Mouse (Mus musculus): ENCODE results near the gene Defb18. TPM values are rescaled to one million over a fixed set of nuclear protein-coding genes. Genes with fewer than 3 reads are reported as not detected.

Defb18 gene
- polyA plus RNA-seq, 1 experiment: not detected

DNA sequence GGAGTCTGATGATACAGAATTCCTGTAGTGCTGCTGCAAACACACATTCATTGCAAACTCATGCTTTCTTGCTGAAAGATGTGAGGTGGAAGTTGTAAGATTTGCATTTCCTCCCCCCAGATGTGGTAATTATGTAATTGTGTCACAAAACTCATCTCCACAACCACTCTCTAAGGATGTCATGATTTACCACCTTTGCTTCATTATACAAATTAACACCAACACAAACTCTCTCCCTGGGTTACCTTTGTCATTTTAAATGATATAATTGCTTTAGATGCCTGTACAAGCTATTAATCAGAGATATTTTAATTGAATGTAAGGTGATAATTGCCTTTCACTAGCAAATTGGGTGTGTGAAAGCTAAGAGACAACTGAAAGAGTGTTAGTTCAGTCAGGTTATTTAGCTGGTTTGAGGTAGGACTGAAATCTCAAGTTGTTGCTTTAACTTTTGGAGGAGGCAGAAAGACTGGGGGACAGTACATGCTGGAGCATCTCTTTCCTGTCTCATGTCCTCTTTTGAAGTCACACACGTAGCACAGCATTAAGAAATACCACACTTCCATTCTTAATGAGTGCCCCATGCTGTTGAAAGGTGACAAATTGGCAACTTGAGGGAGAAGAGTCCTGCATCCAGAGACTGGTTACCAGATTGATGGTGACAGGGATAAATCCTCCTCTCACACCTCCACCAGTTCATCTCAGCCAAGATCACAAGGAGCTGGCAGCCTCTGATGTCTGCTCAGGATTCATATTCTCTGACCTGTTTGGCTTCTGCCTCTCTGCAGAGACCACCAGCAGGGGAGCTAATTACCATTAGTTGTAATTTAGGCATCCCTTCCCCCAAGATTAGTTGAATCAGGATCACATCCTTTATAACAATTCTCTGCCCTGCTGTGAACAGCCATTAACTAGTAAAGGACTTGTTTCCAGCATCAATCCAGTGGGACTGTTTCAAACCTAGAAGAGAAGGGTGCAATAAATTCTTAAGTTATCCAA is 46.2 kb downstream of the Defb18 start:
- Histone ChIP-seq H3K36me3 (ENCODE audit: control insufficient read depth, insufficient read depth, low read length) (no peaks in the 10 kb centered on the region), H3K4me3 (ENCODE audit: insufficient read depth, low read depth, low read length) (no peak overlapping the region), H3K4me1 (ENCODE audit: control insufficient read depth, insufficient read depth, low read length) (no peaks in the 10 kb centered on the region), H3K27me3 (replicated peaks; ENCODE audit: control insufficient read depth, insufficient read depth, low read length) (no peaks in the 10 kb centered on the region), H3K27ac (ENCODE audit: insufficient read depth, low read depth, low read length) (no peak overlapping the region)
- TF ChIP-seq POLR2A (IDR thresholded peaks at IDR 0.05; ENCODE audit: low read depth, low read length): no peak
- TF ChIP-seq CTCF (conservative IDR thresholded peaks at IDR 0.05; ENCODE audit: insufficient read depth, insufficient read length, low read depth, low read length): no peak
- 5% methylated on average over 1 of the region's 1 CpGs for WGBS
- no peak for DNase-seq

Other genes with a start within 250 kb of the Defb18 start
- not detected in 2 replicates for gene Crisp4, start 91.5 kb downstream of the Defb18 start, polyA plus RNA-seq (2012; rRNA removed)
- not detected in 2 replicates for gene Defb41, start 27.7 kb upstream of the Defb18 start, polyA plus RNA-seq (2012; rRNA removed)